Mouse (Mus musculus): ENCODE measurements around the gene Klhl12.

GRCm38 (mm10) chr1:134440437-134440836, 14.9 kb upstream of the Klhl12 start:
- TF ChIP-seq CTCF (IDR thresholded peaks at IDR 0.05; ENCODE audit: low read depth) (no peak), EP300 (IDR thresholded peaks at IDR 0.05; ENCODE audit: low read depth) (no peak)

Measured in heart, postnatal 0 days (tissue).